Mouse (Mus musculus) neural tube, embryonic 11.5 days (tissue): ENCODE measurements around the gene Cd274. TPM values are rescaled to one million over a fixed set of nuclear protein-coding genes. Genes with fewer than 3 reads are reported as not detected.

Source experiments
- ATAC-seq: fragments of 200-750 bp; cut with Nextera tagmentation; 2 replicates; pipeline ENCODE4 v1.8.0; 2017; ENCODE audit warnings: moderate number of reproducible peaks, mild to moderate bottlenecking, moderate TSS enrichment, moderate library complexity; ENCODE audit not compliant: insufficient read depth, low FRiP score, low TSS enrichment
- DNase-seq: peaks from one replicate; pipeline ENCODE4 v3.0.0-alpha.2; 2015; ENCODE audit warnings: low spot score
- H3K27ac ChIP-seq: fragments of 300-500 bp; sonication (generic); 2 replicates; pipeline ENCODE4 v1.5.1; 2014; ENCODE audit warnings: low read depth, mild to moderate bottlenecking, low read length
- H3K27me3 ChIP-seq: fragments of 300-500 bp; sonication (generic); 2 replicates; pipeline ENCODE4 v1.6.1; 2014; ENCODE audit warnings: mild to moderate bottlenecking, low read length, mixed read lengths; ENCODE audit not compliant: control insufficient read depth, insufficient read depth
- H3K36me3 ChIP-seq: fragments of 300-500 bp; sonication (generic); 2 replicates; pipeline ENCODE4 v1.6.1; 2014; ENCODE audit warnings: mild to moderate bottlenecking, low read length, moderate library complexity, mixed read lengths; ENCODE audit not compliant: control insufficient read depth, insufficient read depth
- H3K4me1 ChIP-seq: fragments of 300-500 bp; sonication (generic); 2 replicates; pipeline ENCODE4 v1.6.1; 2014; ENCODE audit warnings: low read length, mixed read lengths; ENCODE audit not compliant: control insufficient read depth, insufficient read depth
- H3K4me2 ChIP-seq: fragments of 300-500 bp; sonication (generic); 2 replicates; pipeline ENCODE4 v1.6.1; 2014; ENCODE audit warnings: low read depth, mild to moderate bottlenecking, moderate library complexity
- H3K4me3 ChIP-seq: fragments of 300-500 bp; sonication (generic); 2 replicates; pipeline ENCODE4 v1.5.1; 2014; ENCODE audit warnings: low read depth, low read length
- H3K9ac ChIP-seq: fragments of 300-500 bp; sonication (generic); 2 replicates; pipeline ENCODE4 v1.6.1; 2014; ENCODE audit warnings: mild to moderate bottlenecking, low read length
- H3K9me3 ChIP-seq: fragments of 300-500 bp; sonication (generic); 2 replicates; pipeline ENCODE4 v1.6.1; 2016; ENCODE audit warnings: low read length; ENCODE audit not compliant: control insufficient read depth
- WGBS: fragments of 180-500 bp; shearing (Covaris S2); extraction: QIAGEN DNeasy Blood & Tissue Kit; methylation state at CpG from one replicate; pipeline ENCODE4 v1.1.7; 2014; 5-methylcytosine and 5-hydroxymethylcytosine counted together
- polyA plus RNA-seq: library from polyadenylated mRNA; unstranded; fragments of >200 nt; fragmentation: Nextera tagmentation; extraction: Ambion mirVana; gene quantifications from 2 replicates; pipeline ENCODE4 v1.2.1, GENCODE M21; 2014

Gene Cd274
- polyA plus RNA-seq, 1 experiment from 2014 or later = 0.58 TPM

GRCm38 (mm10) chr19:29394721-29395120 is 27.5 kb downstream of the Cd274 start:
- 98% methylated on average over 2 of the region's 2 CpGs for WGBS
- H3K27ac ChIP-seq = no peak overlapping the region
- no peak overlapping the region for H3K4me2 ChIP-seq
- no peak overlapping the region for H3K9ac ChIP-seq
- DNase-seq (no peak), ATAC-seq (no peak)
- H3K36me3 ChIP-seq = no peaks in the 10 kb centered on the region
- no peak overlapping the region for H3K4me3 ChIP-seq
- no peaks in the 10 kb centered on the region for H3K9me3 ChIP-seq
- no peaks in the 10 kb centered on the region for H3K27me3 ChIP-seq
- no peaks in the 10 kb centered on the region for H3K4me1 ChIP-seq

- Histone ChIP-seq H3K27me3 (no peaks in the 10 kb centered on the region), H3K27ac (no peak overlapping the region), H3K9me3 (no peaks in the 10 kb centered on the region), H3K9ac (no peak overlapping the region), H3K4me3 (no peak overlapping the region), H3K36me3 (no peaks in the 10 kb centered on the region), H3K4me2 (no peak overlapping the region), H3K4me1 (no peaks in the 10 kb centered on the region)
- 81% methylated on average over 1 of the region's 1 CpGs for WGBS
- ATAC-seq (no peak), DNase-seq (no peak)
Observed at GRCm38 (mm10) chr19:29396353-29396752, 29.1 kb downstream of the Cd274 start.

- ATAC-seq = no peak
- Histone ChIP-seq H3K27ac (no peak overlapping the region), H3K9ac (no peak overlapping the region), H3K4me1 (no peaks in the 10 kb centered on the region), H3K9me3 (no peaks in the 10 kb centered on the region), H3K36me3 (no peaks in the 10 kb centered on the region), H3K4me2 (no peak overlapping the region), H3K27me3 (no peaks in the 10 kb centered on the region), H3K4me3 (no peak overlapping the region)
- WGBS = 88% methylated on average over 4 of the region's 4 CpGs
- DNase-seq = no peak
Observed at GRCm38 (mm10) chr19:29399786-29400185, 32.5 kb downstream of the Cd274 start.

GRCm38 (mm10) chr19:29400466-29400865 is 33.2 kb downstream of the Cd274 start:
- ATAC-seq (no peak), DNase-seq (no peak)
- 94% methylated on average over 3 of the region's 3 CpGs for WGBS

GRCm38 (mm10) chr19:29402621-29403020 is 35.4 kb downstream of the Cd274 start:
- H3K27ac ChIP-seq = no peak overlapping the region
- no peak overlapping the region for H3K4me2 ChIP-seq
- no peak overlapping the region for H3K4me3 ChIP-seq
- H3K36me3 ChIP-seq = no peaks in the 10 kb centered on the region
- WGBS = 97% methylated on average over 4 of the region's 4 CpGs
- ATAC-seq (no peak), DNase-seq (no peak)
- no peaks in the 10 kb centered on the region for H3K4me1 ChIP-seq
- H3K27me3 ChIP-seq = no peaks in the 10 kb centered on the region
- H3K9ac ChIP-seq = no peak overlapping the region
- H3K9me3 ChIP-seq = no peaks in the 10 kb centered on the region

More at GRCm38 (mm10) chr19:29400466-29400865, 33.2 kb downstream of the Cd274 start:
- no peaks in the 10 kb centered on the region for H3K4me1 ChIP-seq
- no peak overlapping the region for H3K4me2 ChIP-seq
- no peak overlapping the region for H3K4me3 ChIP-seq
- H3K9ac ChIP-seq = no peak overlapping the region
- H3K27me3 ChIP-seq = no peaks in the 10 kb centered on the region
- H3K36me3 ChIP-seq = no peaks in the 10 kb centered on the region
- no peak overlapping the region for H3K27ac ChIP-seq
- no peaks in the 10 kb centered on the region for H3K9me3 ChIP-seq

- H3K9me3 ChIP-seq = no peaks in the 10 kb centered on the region
- no peak for ATAC-seq
- 95% methylated on average over 4 of the region's 4 CpGs for WGBS
Observed at GRCm38 (mm10) chr19:29403251-29403650, 36.0 kb downstream of the Cd274 start.

GRCm38 (mm10) chr19:29405388-29405787 is 38.1 kb downstream of the Cd274 start:
- no peak for DNase-seq
- Histone ChIP-seq H3K9me3 (no peaks in the 10 kb centered on the region), H3K27ac (no peak overlapping the region), H3K4me3 (no peak overlapping the region), H3K4me2 (no peak overlapping the region), H3K9ac (no peak overlapping the region), H3K36me3 (no peaks in the 10 kb centered on the region), H3K27me3 (no peaks in the 10 kb centered on the region), H3K4me1 (no peaks in the 10 kb centered on the region)
- ATAC-seq = no peak
- WGBS = 83% methylated on average over 2 of the region's 2 CpGs

More at GRCm38 (mm10) chr19:29403251-29403650, 36.0 kb downstream of the Cd274 start:
- no peaks in the 10 kb centered on the region for H3K4me1 ChIP-seq
- no peaks in the 10 kb centered on the region for H3K36me3 ChIP-seq
- DNase-seq = no peak
- no peaks in the 10 kb centered on the region for H3K27me3 ChIP-seq
- H3K27ac ChIP-seq = no peak overlapping the region
- no peak overlapping the region for H3K9ac ChIP-seq
- H3K4me2 ChIP-seq = no peak overlapping the region
- no peak overlapping the region for H3K4me3 ChIP-seq

- Histone ChIP-seq H3K9ac (no peak overlapping the region), H3K27me3 (no peaks in the 10 kb centered on the region), H3K4me3 (no peak overlapping the region), H3K4me2 (no peak overlapping the region), H3K9me3 (no peaks in the 10 kb centered on the region), H3K36me3 (no peaks in the 10 kb centered on the region), H3K4me1 (no peaks in the 10 kb centered on the region), H3K27ac (no peak overlapping the region)
- ATAC-seq = no peak
- no peak for DNase-seq
- WGBS = 86% methylated on average over 18 of the region's 18 CpGs
Observed at GRCm38 (mm10) chr19:29406042-29407017, 39.1 kb downstream of the Cd274 start.

- 84% methylated on average over 4 of the region's 4 CpGs for WGBS
- Histone ChIP-seq H3K9me3 (no peaks in the 10 kb centered on the region), H3K27me3 (no peaks in the 10 kb centered on the region), H3K4me2 (no peak within 1 kb of the TSS), H3K9ac (no peak within 1 kb of the TSS), H3K27ac (no peak within 1 kb of the TSS), H3K4me1 (no peaks in the 10 kb centered on the region), H3K36me3 (no peaks in the 10 kb centered on the region), H3K4me3 (no peak within 1 kb of the TSS)
- DNase-seq (no peak), ATAC-seq (no peak)
Observed at GRCm38 (mm10) chr19:29410619-29411018, 43.4 kb downstream of the Cd274 start, which contains the start of gene Pdcd1lg2. Gene Pdcd1lg2 (plus strand): TSS chr19:29410919.
